ENCODE assay signal across 11 mouse cellular contexts in genomic region chr9:72714945-72715344, GRCm38 (mm10). TPM values are rescaled to one million over a fixed set of nuclear protein-coding genes. Genes with fewer than 3 reads are reported as not detected.
A peak's percentile ranks its signal among the peaks of the same experiment; 100 is the strongest.
DNase-seq lines count a peak whose midpoint lies in the region; ATAC-seq lines count a peak whose summit lies in the region.
"Had no signal": no experiment of that assay in that cellular context is flagged by ENCODE, and none has a peak within 500 bp of the region (broad histone marks: within the 10 kb centered on the region; RNA-seq: fewer than 3 reads in every experiment).

No protein-coding gene starts in this region.

- no peak overlapping the region for H3K4me2 ChIP-seq in forebrain, embryonic 12.5 days
- H3K4me2 ChIP-seq: hindbrain, embryonic 15.5 days; liver, embryonic 13.5 days had no signal

- H3K27me3 ChIP-seq in forebrain, embryonic 10.5 days (ENCODE audit: poor library complexity, severe bottlenecking): no peaks in the 10 kb centered on the region
- H3K27me3 ChIP-seq in forebrain, embryonic 12.5 days: no peaks in the 10 kb centered on the region
- H3K27me3 ChIP-seq: hindbrain, embryonic 15.5 days; liver, embryonic 13.5 days had no signal

- H3K9me3 ChIP-seq in forebrain, embryonic 10.5 days: no peaks in the 10 kb centered on the region
- no peaks in the 10 kb centered on the region for H3K9me3 ChIP-seq in forebrain, embryonic 12.5 days
- H3K9me3 ChIP-seq: hindbrain, embryonic 15.5 days; liver, embryonic 13.5 days had no signal

- DNase-seq in forebrain, embryonic 10.5 days (ENCODE audit: extremely low spot score, low spot score): peak; percentile 14
- DNase-seq in 3T3-L1 (ENCODE audit: low read depth, low spot score): peak; percentile 91
- peak; percentile 57 for DNase-seq in brain, adult 2 months (ENCODE audit: low read depth, low spot score)
- DNase-seq in heart, postnatal 4 days: peak; percentile 62
- no peak for DNase-seq in spleen, adult 18-20 months
- no peak for DNase-seq in retina, postnatal 1 day
- no peak for DNase-seq in right cerebral cortex, adult 2 months (ENCODE audit: low spot score in 2 of 2)
- DNase-seq: liver, embryonic 13.5 days had no signal

- H3K27ac ChIP-seq in forebrain, embryonic 10.5 days: no peak overlapping the region
- H3K27ac ChIP-seq in forebrain, embryonic 12.5 days: no peak overlapping the region
- H3K27ac ChIP-seq: hindbrain, embryonic 15.5 days; liver, embryonic 13.5 days had no signal

- H3K36me3 ChIP-seq in forebrain, embryonic 10.5 days (replicated peaks): peaks cover 100% of the 10 kb centered on the region
- H3K36me3 ChIP-seq in forebrain, embryonic 12.5 days (replicated peaks): peaks cover 89% of the 10 kb centered on the region

- no peak for ATAC-seq in forebrain, embryonic 12.5 days (ENCODE audit: low FRiP score)

- H3K4me3 ChIP-seq in forebrain, embryonic 10.5 days: no peak overlapping the region
- H3K4me3 ChIP-seq in forebrain, embryonic 12.5 days (replicated peaks): no peak overlapping the region
- H3K4me3 ChIP-seq: erythroblast, embryonic 14.5 days; hindbrain, embryonic 15.5 days; liver, embryonic 13.5 days had no signal

- 94% methylated on average over 4 of the region's 4 CpGs for WGBS in forebrain, embryonic 10.5 days
- 86% methylated on average over 4 of the region's 4 CpGs for WGBS in forebrain, embryonic 12.5 days

- no peaks in the 10 kb centered on the region for H3K4me1 ChIP-seq in forebrain, embryonic 10.5 days
- H3K4me1 ChIP-seq in forebrain, embryonic 12.5 days: no peaks in the 10 kb centered on the region
- H3K4me1 ChIP-seq: hindbrain, embryonic 15.5 days; liver, embryonic 13.5 days had no signal

- no peak overlapping the region for H3K9ac ChIP-seq in forebrain, embryonic 12.5 days
- H3K9ac ChIP-seq: hindbrain, embryonic 15.5 days; liver, embryonic 13.5 days had no signal

RNA-seq across cellular contexts. Expression of gene Nedd4, which starts 52.8 kb away (rescaled TPM):
- polyA plus RNA-seq in forebrain, embryonic 10.5 days (2016; fragmentation: Nextera tagmentation; extraction: Ambion mirVana): 634 and 643 TPM in 2 replicates
- polyA plus RNA-seq in forebrain, embryonic 12.5 days (2016; fragmentation: Nextera tagmentation; extraction: Ambion mirVana): 731 and 774 TPM in 2 replicates
- 100 to 1,000 TPM; 610 to 637 TPM for total RNA-seq in heart, postnatal 4 days (2021)

Comparison
In these comparisons a context has a peak if more than half of its experiments do, and no peak if none do; other contexts are left out.
1. DNase-seq: peak in forebrain, embryonic 10.5 days (single experiment), 3T3-L1 (single experiment), brain, adult 2 months (single experiment) and heart, postnatal 4 days (single experiment); none in spleen, adult 18-20 months (0 of 2), retina, postnatal 1 day (single experiment) and right cerebral cortex, adult 2 months (0 of 2).